ENCODE assay signal across 8 mouse cellular contexts in genomic region chr2:25292054-25292544, GRCm38 (mm10). TPM values are rescaled to one million over a fixed set of nuclear protein-coding genes. Genes with fewer than 3 reads are reported as not detected.
DNase-seq lines count a peak whose midpoint lies in the region; ATAC-seq and TF ChIP-seq lines count a peak whose summit lies in the region.

No protein-coding gene starts in this region.

- peaks cover 8% of the 10 kb centered on the region for H3K27me3 ChIP-seq in heart, adult 2 months (ENCODE audit: control insufficient read depth, insufficient read depth, low read length)
- peaks cover 100% of the 10 kb centered on the region for H3K27me3 ChIP-seq in limb, embryonic 15.5 days
- peaks cover 90% of the 10 kb centered on the region for H3K27me3 ChIP-seq in neural tube, embryonic 15.5 days (replicated peaks)

- no peak for TF ChIP-seq POLR2A in heart, adult 2 months (IDR thresholded peaks at IDR 0.05; ENCODE audit: insufficient read depth, low read depth, low read length)

- H3K79me2 ChIP-seq in heart, adult 2 months (replicated peaks; ENCODE audit: control insufficient read depth, insufficient read depth, low read length): no peaks in the 10 kb centered on the region

- DNase-seq in heart, adult 2 months: peak; percentile 50 to 62
- no peak for DNase-seq in heart, postnatal 4 days
- peak; percentile 45 to 57 for DNase-seq in heart, postnatal 14 days
- DNase-seq in Muller cell, postnatal 12 days (ENCODE audit: inconsistent ontology term): no peak
- DNase-seq in retina, postnatal 1 day: no peak

- intact Hi-C loops in heart, adult 2 months (cut with DNase I): loop anchor here (2.0 kb wide), 2 partner anchors 13 to 33 kb away; no protein-coding TSS in a partner anchor
- intact Hi-C loops in heart, postnatal 14 days (cut with DNase I): loop anchor here (2.0 kb wide), 1 partner anchor 63 kb away; no protein-coding TSS in a partner anchor

- H3K9ac ChIP-seq in heart, adult 2 months (ENCODE audit: low read depth, low read length): peak overlapping the region; percentile 62
- no peak overlapping the region for H3K9ac ChIP-seq in limb, embryonic 15.5 days
- H3K9ac ChIP-seq in neural tube, embryonic 15.5 days (replicated peaks): 0 out of 2 replicates have a peak overlapping the region, but pooled peaks have one; percentile 17

- no peak for ATAC-seq in limb, embryonic 15.5 days (ENCODE audit: insufficient number of reproducible peaks, low FRiP score, low TSS enrichment, low read depth)
- ATAC-seq in neural tube, embryonic 15.5 days (ENCODE audit: low FRiP score): no peak

- no peak for TF ChIP-seq CTCF in heart, adult 2 months (IDR thresholded peaks at IDR 0.05)

- no peaks in the 10 kb centered on the region for H3K36me3 ChIP-seq in heart, adult 2 months (ENCODE audit: control insufficient read depth, insufficient read depth, low read length)
- no peaks in the 10 kb centered on the region for H3K36me3 ChIP-seq in limb, embryonic 15.5 days
- peaks cover 25% of the 10 kb centered on the region for H3K36me3 ChIP-seq in neural tube, embryonic 15.5 days

- H3K4me1 ChIP-seq in heart, adult 2 months (ENCODE audit: control insufficient read depth, insufficient read depth, low read length): peaks cover 4% of the 10 kb centered on the region
- peaks cover 5% of the 10 kb centered on the region; the same call in 1 of the 2 replicates for H3K4me1 ChIP-seq in brown adipose tissue, adult 24 weeks (ENCODE audit: control insufficient read depth, insufficient read depth, insufficient read length, low read length)
- peaks cover 43% of the 10 kb centered on the region for H3K4me1 ChIP-seq in limb, embryonic 15.5 days
- H3K4me1 ChIP-seq in neural tube, embryonic 15.5 days: peaks cover 52% of the 10 kb centered on the region

- WGBS in heart, adult 2 months: 2% methylated on average over 43 of the region's 43 CpGs
- 3% methylated on average over 34 of the region's 43 CpGs for WGBS in limb, embryonic 15.5 days
- 5% methylated on average over 34 of the region's 43 CpGs for whole genome bisulfite sequencing in neural tube, embryonic 15.5 days

- H3K4me3 ChIP-seq in heart, adult 2 months: peak overlapping the region; percentile 51
- peak overlapping the region; percentile 46 for H3K4me3 ChIP-seq in brown adipose tissue, adult 24 weeks (ENCODE audit: insufficient read depth, low read depth, low read length)
- peak overlapping the region; percentile 36 for H3K4me3 ChIP-seq in limb, embryonic 15.5 days
- H3K4me3 ChIP-seq in neural tube, embryonic 15.5 days (replicated peaks): peak overlapping the region; percentile 21

- no peaks in the 10 kb centered on the region for H3K9me3 ChIP-seq in limb, embryonic 15.5 days
- H3K9me3 ChIP-seq in neural tube, embryonic 15.5 days (replicated peaks): no peaks in the 10 kb centered on the region

- no peak for TF ChIP-seq EP300 in heart, adult 2 months (IDR thresholded peaks at IDR 0.05; ENCODE audit: insufficient read depth, low read depth, low read length)

- H3K27ac ChIP-seq in heart, adult 2 months: peak overlapping the region; percentile 51; the same call in 1 of the 2 replicates
- H3K27ac ChIP-seq in brown adipose tissue, adult 24 weeks (replicated peaks; ENCODE audit: low read depth, low read length): no peak overlapping the region
- H3K27ac ChIP-seq in limb, embryonic 15.5 days: no peak overlapping the region
- H3K27ac ChIP-seq in neural tube, embryonic 15.5 days (replicated peaks): no peak overlapping the region

- peak overlapping the region; percentile 55 for H3K4me2 ChIP-seq in limb, embryonic 15.5 days
- H3K4me2 ChIP-seq in neural tube, embryonic 15.5 days: peak overlapping the region; percentile 47

RNA-seq across cellular contexts. Expression of gene Lrrc26, which starts 2.4 kb away (rescaled TPM):
- total RNA-seq in heart, adult 2 months (2021): not detected
- 2.9 TPM in 1 of 2 replicates, not detected in the other for polyA plus RNA-seq in heart, adult 2 months (2012; rRNA removed)
- total RNA-seq in heart, postnatal 4 days (2021): not detected
- not detected in 2 replicates for polyA plus RNA-seq in brown adipose tissue, adult 24 weeks (2012; ENCODE audit: insufficient read depth, insufficient read length, missing spikeins)
- under 1 TPM in 1 of 2 experiments, not detected in 1; 0.55 TPM for total RNA-seq in heart, postnatal 14 days (2021)
- 0.61 and 0.92 TPM in 2 replicates for polyA plus RNA-seq in limb, embryonic 15.5 days (2015; fragmentation: Nextera tagmentation; extraction: Ambion mirVana)
- polyA plus RNA-seq in neural tube, embryonic 15.5 days (2015; fragmentation: Nextera tagmentation; extraction: Ambion mirVana): 0.22 and 0.26 TPM in 2 replicates

RNA-seq across cellular contexts. Expression of gene Tmem210, which starts 4.2 kb away (rescaled TPM):
- total RNA-seq in heart, adult 2 months (2021): not detected
- 0.27 and 0.44 TPM in 2 replicates for polyA plus RNA-seq in heart, adult 2 months (2012; rRNA removed)
- total RNA-seq in heart, postnatal 4 days (2021): not detected
- polyA plus RNA-seq in brown adipose tissue, adult 24 weeks (2012; ENCODE audit: insufficient read depth, insufficient read length, missing spikeins): not detected in 2 replicates
- total RNA-seq in heart, postnatal 14 days (2021): not detected
- not detected in 2 replicates for polyA plus RNA-seq in limb, embryonic 15.5 days (2015; fragmentation: Nextera tagmentation; extraction: Ambion mirVana)
- polyA plus RNA-seq in neural tube, embryonic 15.5 days (2015; fragmentation: Nextera tagmentation; extraction: Ambion mirVana): not detected in 2 replicates

RNA-seq across cellular contexts. Expression of gene Anapc2, which starts 19.8 kb away (rescaled TPM):
- total RNA-seq in heart, adult 2 months (2021): 10 to 100 TPM; 36.0 to 36.3 TPM
- 57.2 and 68.2 TPM in 2 replicates for polyA plus RNA-seq in heart, adult 2 months (2012; rRNA removed)
- total RNA-seq in heart, postnatal 4 days (2021): 10 to 100 TPM; 49.7 to 53.1 TPM
- 18.6 and 23.7 TPM in 2 replicates for polyA plus RNA-seq in brown adipose tissue, adult 24 weeks (2012; ENCODE audit: insufficient read depth, insufficient read length, missing spikeins)
- 10 to 100 TPM; 44.0 to 44.1 TPM for total RNA-seq in heart, postnatal 14 days (2021)
- 136 and 140 TPM in 2 replicates for polyA plus RNA-seq in limb, embryonic 15.5 days (2015; fragmentation: Nextera tagmentation; extraction: Ambion mirVana)
- polyA plus RNA-seq in neural tube, embryonic 15.5 days (2015; fragmentation: Nextera tagmentation; extraction: Ambion mirVana): 125 and 129 TPM in 2 replicates

RNA-seq across cellular contexts. Expression of gene Ssna1, which starts 19.9 kb away (rescaled TPM):
- 10 to 100 TPM; 39.7 to 41.5 TPM for total RNA-seq in heart, adult 2 months (2021)
- 33.1 and 36.3 TPM in 2 replicates for polyA plus RNA-seq in heart, adult 2 months (2012; rRNA removed)
- 10 to 100 TPM; 60.0 to 62.0 TPM for total RNA-seq in heart, postnatal 4 days (2021)
- 41.7 and 44.0 TPM in 2 replicates for polyA plus RNA-seq in brown adipose tissue, adult 24 weeks (2012; ENCODE audit: insufficient read depth, insufficient read length, missing spikeins)
- 10 to 100 TPM; 38.3 to 46.9 TPM for total RNA-seq in heart, postnatal 14 days (2021)
- 241 and 244 TPM in 2 replicates for polyA plus RNA-seq in limb, embryonic 15.5 days (2015; fragmentation: Nextera tagmentation; extraction: Ambion mirVana)
- 177 and 183 TPM in 2 replicates for polyA plus RNA-seq in neural tube, embryonic 15.5 days (2015; fragmentation: Nextera tagmentation; extraction: Ambion mirVana)

RNA-seq across cellular contexts. Expression of gene Grin1, which starts 26.9 kb away (rescaled TPM):
- not detected for total RNA-seq in heart, adult 2 months (2021)
- 0.18 and 0.41 TPM in 2 replicates for polyA plus RNA-seq in heart, adult 2 months (2012; rRNA removed)
- total RNA-seq in heart, postnatal 4 days (2021): not detected
- not detected in 2 replicates for polyA plus RNA-seq in brown adipose tissue, adult 24 weeks (2012; ENCODE audit: insufficient read depth, insufficient read length, missing spikeins)
- total RNA-seq in heart, postnatal 14 days (2021): not detected
- polyA plus RNA-seq in limb, embryonic 15.5 days (2015; fragmentation: Nextera tagmentation; extraction: Ambion mirVana): 0.71 and 0.87 TPM in 2 replicates
- polyA plus RNA-seq in neural tube, embryonic 15.5 days (2015; fragmentation: Nextera tagmentation; extraction: Ambion mirVana): 58.0 and 68.4 TPM in 2 replicates

Comparison
In these comparisons a context has a peak if more than half of its experiments do, and no peak if none do; other contexts are left out.
1. DNase-seq: peak in heart, adult 2 months (2 of 2) and heart, postnatal 14 days (2 of 2); none in heart, postnatal 4 days (single experiment), Muller cell, postnatal 12 days (single experiment) and retina, postnatal 1 day (single experiment).
2. Peak in every context shown above with its lines, with median percentiles within 50 percentile points of each other: H3K4me3 ChIP-seq.